Mouse (Mus musculus) lung, postnatal 36 days (tissue): ENCODE measurements around the gene Ccnjl.
A peak's percentile ranks its signal among the peaks of the same experiment; 100 is the strongest.

Source experiments
- DNase-seq: peaks from one replicate; pipeline ENCODE4 v3.0.0; 2022; ENCODE audit warnings: mixed read lengths

Gene Ccnjl

DNA sequence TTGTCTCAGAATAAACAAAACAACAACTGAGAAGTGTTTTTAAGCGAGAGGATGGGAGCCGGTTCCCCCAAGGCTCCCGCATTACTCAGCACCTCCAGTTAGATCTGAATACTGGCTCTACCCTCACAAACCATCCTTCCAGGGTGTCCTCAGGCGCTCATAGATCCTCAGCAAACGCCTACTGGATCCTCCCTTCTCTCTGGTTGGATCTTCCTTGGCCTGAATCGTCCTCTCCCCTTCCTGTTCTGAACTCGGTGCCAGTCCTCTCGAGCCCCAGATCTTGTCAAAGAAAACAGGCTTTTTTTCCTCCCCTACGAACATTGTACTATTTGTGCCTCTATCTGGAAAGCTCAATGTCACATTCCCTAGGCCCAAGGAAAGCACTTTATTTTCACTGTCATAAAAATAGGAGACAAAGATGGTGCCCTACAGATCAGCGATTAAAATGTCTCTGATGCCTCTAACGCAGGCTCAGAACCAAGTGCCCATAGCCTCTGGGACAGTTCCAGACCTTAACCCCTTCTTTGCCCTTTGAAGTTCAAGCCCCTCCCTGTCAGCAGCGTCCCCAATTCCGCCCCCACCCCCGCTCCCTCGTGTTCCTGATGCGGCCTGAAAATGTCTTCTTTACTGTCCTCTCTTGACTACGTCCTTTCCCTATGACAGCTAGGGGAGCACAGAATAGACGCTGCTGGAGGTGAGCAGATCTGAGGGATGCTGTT lies 98.5 kb downstream of the Ccnjl start:
- DNase-seq, result no peak

DNA sequence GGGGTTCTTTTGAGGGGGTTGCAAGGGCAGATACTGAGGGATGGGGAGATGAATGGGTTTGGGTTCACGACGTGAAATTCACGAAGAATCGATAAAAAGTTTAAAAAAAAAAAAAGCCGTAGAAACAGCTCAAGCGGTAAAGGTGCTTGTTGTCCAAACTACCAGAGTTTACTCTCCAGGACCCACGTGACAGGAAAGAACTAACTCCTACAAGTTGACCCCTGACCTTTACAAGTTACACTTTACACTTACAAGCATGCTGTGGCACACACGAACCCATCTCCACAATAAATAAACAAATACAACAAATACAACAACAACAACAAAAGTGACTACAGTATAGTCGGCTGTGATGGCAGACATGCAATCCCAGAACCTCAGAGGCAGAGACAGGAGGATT lies 103.1 kb downstream of the Ccnjl start:
- no peak for DNase-seq

DNA sequence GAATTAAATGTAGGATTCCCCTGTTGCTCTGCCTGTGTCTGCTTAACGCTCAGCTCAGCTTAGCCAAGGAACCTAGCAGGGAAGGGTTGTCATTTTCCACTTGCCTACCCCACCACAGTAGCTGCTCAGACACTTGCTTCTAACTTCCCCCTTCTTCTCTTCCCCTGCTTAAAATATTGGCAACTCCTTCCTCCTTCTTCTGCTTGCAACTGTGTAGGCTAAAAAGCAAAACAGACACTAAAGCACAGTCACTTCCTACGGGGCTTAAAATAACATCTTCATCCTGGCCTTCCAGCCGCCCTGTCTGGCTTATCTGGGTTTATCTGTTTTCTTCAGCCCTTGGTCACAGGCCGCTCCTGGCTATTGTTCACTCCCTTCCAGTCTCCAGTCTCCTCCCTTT lies 104.0 kb downstream of the Ccnjl start:
- peak; percentile 30 for DNase-seq

DNA sequence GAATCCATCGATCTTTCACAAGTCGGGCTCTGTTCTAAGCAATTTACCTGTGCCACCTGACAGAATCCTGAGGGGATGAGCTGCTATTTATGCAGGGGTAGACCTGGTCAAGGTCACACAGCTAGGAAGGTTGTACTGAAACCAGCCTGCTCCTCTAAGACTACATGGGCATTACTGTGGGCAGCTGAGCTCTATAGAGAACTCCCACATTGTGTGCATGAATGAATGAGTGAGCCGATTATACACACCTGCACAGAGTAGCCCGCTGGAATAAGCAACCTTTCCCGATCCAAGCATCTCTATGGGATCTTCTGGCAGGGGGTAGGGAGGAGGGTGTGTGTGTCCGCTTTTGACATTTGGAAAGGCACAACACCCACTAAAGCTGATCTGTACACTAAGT lies 104.6 kb downstream of the Ccnjl start:
- no peak for DNase-seq

DNA sequence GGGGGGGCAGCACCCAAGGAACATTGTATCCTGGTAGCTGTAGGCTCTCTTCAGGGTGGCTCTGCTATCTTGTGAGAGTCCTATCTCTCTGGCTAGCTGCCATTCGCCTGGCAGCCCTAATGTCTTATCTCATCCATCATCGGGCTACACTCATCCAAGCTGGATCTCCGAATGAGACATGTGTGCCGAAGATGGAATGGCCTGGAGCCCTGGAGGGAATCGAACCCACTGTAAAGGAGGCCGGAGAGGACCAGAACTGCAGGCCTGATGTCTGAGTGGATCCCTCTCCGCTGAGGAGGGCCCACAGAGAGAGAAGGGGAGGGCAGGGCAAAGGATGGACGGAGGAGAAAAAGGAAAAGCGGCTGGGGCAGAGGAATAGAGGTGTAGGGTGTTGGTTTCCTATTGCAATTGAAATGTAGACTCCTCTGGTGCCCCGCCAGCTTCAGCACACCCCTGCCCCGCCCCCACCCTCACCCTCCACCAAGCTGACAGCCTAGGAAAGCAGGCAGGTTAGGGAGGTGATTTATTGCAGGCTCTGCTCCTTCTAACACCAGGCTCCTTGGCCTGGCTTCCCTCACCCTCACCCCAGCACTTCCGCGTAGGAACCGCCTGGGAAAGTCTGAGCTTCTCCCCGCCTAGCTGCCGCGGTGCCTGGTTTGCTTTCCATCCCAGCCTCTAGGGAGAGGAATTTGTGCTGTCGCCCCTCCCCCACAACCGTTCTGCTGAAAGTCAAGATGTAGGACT lies 105.2 kb downstream of the Ccnjl start:
- DNase-seq, result peak; percentile 78
